Mouse (Mus musculus) right cerebral cortex, postnatal 14 days (tissue): Measurements from ENCODE around the gene Defb46.

ENCODE experiments used
- DNase-seq: peaks from one replicate; pipeline ENCODE4 v3.0.0; 2022

The Defb46 gene

DNA sequence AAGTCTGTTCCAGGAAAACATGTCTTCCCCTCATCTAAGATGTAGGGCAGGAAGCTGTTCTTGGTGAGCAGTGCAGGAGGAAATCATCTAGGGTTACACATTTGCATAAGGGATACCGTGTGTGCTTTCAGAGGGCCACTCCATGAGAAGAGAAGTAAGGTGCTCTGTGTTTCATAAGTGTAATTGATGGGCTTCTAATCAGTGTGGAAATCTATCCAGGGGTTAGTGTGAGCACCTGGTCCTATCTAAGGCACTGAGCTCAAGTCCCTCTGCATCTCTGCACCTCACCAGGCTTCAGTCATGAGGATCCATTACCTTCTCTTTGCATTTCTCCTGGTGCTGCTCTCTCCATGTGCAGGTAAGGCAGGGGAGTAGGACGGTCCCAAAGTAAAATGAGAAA is at the start of gene Defb46:
Gene Defb46 (plus strand): TSS at position 301 of the 400 bp plus-strand sequence.
- DNase-seq = no peak

DNA sequence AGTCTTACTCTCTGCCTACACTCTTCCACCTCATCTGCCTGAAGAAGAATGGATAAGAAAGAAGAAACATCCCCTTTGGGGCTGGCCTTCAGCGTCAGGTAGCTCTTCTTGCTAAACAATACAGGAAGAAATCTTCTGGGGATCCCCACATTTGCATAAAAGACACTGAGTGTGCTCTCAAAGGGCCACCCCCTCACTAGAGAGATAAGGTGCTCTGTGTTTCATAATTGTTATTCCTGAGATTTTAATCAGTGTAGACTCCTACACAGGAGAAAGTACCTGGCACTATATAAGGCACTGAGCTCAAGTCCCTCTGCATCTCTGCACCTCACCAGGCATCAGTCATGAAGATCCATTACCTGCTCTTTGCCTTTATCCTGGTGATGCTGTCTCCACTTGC is 14.6 kb upstream of the Defb46 start, which contains the start of gene Defb6:
Gene Defb6 (plus strand): TSS at position 318 of the 400 bp plus-strand sequence.
- DNase-seq = no peak

DNA sequence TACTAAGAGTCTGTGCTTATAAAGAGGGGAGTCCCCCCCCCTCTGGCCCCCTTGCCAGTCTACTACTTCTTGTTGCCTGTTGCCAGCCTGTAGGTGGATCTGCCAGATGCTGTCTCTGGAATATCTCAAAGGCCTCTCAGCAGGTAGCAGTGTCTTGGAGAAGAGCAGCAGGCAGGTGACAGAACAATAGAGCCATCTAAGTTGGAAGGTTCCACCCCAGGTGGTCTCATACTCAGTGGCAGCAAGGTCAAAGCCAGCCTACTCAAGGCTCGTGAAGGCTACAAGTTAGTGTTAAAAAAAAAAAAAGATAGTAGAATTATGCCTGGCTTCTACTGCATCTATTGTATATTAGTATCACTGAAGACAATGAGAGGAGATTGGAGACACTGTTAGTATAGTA is 1.6 kb upstream of the Defb46 start:
- DNase-seq = no peak

DNA sequence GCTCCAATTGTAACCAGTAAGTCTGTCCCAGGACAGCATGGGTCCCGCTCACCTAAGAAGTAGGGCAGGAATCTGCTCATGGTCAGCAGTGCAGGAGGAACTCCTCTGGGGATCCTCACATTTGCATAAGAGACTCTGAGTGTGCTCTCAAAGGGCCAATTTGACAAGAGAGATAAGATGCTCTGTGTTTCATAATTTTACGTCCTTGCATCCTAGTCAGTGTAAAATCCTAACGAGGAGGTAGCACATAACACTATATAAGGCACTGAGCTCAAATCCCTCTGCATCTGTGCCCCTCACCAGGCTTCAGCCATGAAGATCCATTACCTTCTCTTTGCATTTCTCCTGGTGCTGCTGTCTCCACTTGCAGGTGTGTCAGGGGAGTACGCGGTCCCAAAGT is 7.6 kb downstream of the Defb46 start, which contains the start of gene Defb5:
Gene Defb5 (plus strand): TSS at position 301 of the 400 bp plus-strand sequence.
- DNase-seq = no peak

DNA sequence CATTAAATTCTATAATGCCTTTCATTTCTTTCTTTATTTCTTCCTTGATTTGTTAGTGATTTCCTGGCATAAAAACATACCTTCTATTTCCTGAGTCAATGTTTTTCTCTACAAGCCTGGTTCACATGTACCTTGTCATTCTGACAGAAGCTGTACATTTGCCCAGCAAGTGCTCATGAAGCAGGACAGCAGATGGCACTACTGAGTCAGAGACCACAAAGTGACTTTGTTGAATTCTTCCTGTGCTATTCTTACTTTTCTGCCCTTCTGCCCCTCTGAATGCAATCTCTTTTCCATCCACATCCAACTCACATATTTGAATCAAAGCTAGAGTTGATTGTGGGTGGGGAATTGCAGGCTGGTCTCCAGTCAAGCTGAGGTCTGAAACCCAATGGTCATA is 18.4 kb downstream of the Defb46 start:
- DNase-seq = no peak

DNA sequence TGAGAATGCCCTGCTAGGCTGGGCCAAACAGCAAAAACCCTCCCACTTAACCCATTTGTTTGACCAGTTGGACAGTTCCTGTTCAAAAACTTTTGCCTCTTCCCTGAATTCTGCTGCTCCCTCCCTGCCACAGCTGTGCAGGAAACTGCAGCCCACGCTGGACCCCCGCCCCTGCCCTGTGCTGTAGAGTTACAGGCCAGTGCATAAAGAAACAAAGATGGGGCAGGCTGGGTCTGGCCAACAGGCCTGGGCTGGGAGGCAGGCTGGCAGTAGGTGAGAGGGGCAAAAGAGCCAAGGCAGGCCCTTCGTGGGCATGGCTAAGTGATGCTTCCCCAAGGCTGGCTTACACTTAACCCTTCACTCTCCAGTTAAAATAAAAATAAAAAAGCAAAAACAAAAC is 20.0 kb downstream of the Defb46 start:
- no peak for DNase-seq
